Mouse (Mus musculus) kidney, embryonic 14.5 days (tissue): Measurements from ENCODE around the gene Tnfaip1. TPM values are rescaled to one million over a fixed set of nuclear protein-coding genes. Genes with fewer than 3 reads are reported as not detected.

Experiments used
- polyA plus RNA-seq: library from polyadenylated mRNA; unstranded; fragments of >200 nt; fragmentation: Nextera tagmentation; extraction: Ambion mirVana; gene quantifications from 2 replicates; pipeline ENCODE4 v1.2.1, GENCODE M21; 2014

Tnfaip1 gene
- polyA plus RNA-seq, 1 experiment from 2014 or later = 88.9 TPM

Other genes with a start within 250 kb of the Tnfaip1 start
- gene BC030499, start 245.5 kb downstream of the Tnfaip1 start, polyA plus RNA-seq = 0.10 and 0.47 TPM in 2 replicates
- 35.7 and 50.9 TPM in 2 replicates for gene Spag5, start 234.8 kb downstream of the Tnfaip1 start, polyA plus RNA-seq
- 2.3 and 4.3 TPM in 2 replicates for gene Aldoc, start 213.4 kb downstream of the Tnfaip1 start, polyA plus RNA-seq
- 48.9 and 76.0 TPM in 2 replicates for gene Pigs, start 207.9 kb downstream of the Tnfaip1 start, polyA plus RNA-seq
- gene Unc119, start 192.8 kb downstream of the Tnfaip1 start, polyA plus RNA-seq = 49.6 and 57.1 TPM in 2 replicates
- 0.11 TPM in 1 of 2 replicates, not detected in the other for gene Foxn1, start 149.8 kb downstream of the Tnfaip1 start, polyA plus RNA-seq
- gene Slc13a2, start 114.1 kb downstream of the Tnfaip1 start, polyA plus RNA-seq = 0.07 and 0.45 TPM in 2 replicates
- gene Slc46a1, start 70.6 kb downstream of the Tnfaip1 start, polyA plus RNA-seq = 13.1 and 18.5 TPM in 2 replicates
- gene Sarm1, start 38.6 kb downstream of the Tnfaip1 start, polyA plus RNA-seq = 1.4 and 1.7 TPM in 2 replicates
- gene Vtn, start 37.2 kb downstream of the Tnfaip1 start, polyA plus RNA-seq = 0.73 and 0.84 TPM in 2 replicates
- gene Sebox, start 32.9 kb downstream of the Tnfaip1 start, polyA plus RNA-seq = not detected in 2 replicates
- gene Tmem199, start 24.2 kb downstream of the Tnfaip1 start, polyA plus RNA-seq = 61.2 and 63.6 TPM in 2 replicates
- gene Poldip2, start 24.1 kb downstream of the Tnfaip1 start, polyA plus RNA-seq = 122 and 161 TPM in 2 replicates
- gene Ift20, start within 50 bp of the Tnfaip1 start, polyA plus RNA-seq = 125 and 126 TPM in 2 replicates
- gene Tmem97, start 14.4 kb upstream of the Tnfaip1 start, polyA plus RNA-seq = 91.1 and 103 TPM in 2 replicates
- gene Nlk, start 161.0 kb upstream of the Tnfaip1 start, polyA plus RNA-seq = 18.3 and 23.3 TPM in 2 replicates
- gene Ccnq, start 215.4 kb upstream of the Tnfaip1 start, polyA plus RNA-seq = 47.8 and 50.8 TPM in 2 replicates